Mouse (Mus musculus) E14TG2a.4 (cell line): ENCODE results near the gene Otogl.

Source experiments
- H3K27me3 ChIP-seq: 2 replicates; pipeline ENCODE4 v1.6.1; 2014; ENCODE audit warnings: low read length, control low read depth; ENCODE audit not compliant: insufficient read depth
- H3K36me3 ChIP-seq: 2 replicates; pipeline ENCODE4 v1.6.1; 2014; ENCODE audit warnings: low read length, control low read depth; ENCODE audit not compliant: insufficient read depth
- H3K4me1 ChIP-seq: replicated peaks from 2 replicates; pipeline ENCODE4 v1.6.1; 2014; ENCODE audit warnings: low read depth, low read length, control low read depth
- H3K4me3 ChIP-seq: replicated peaks from 2 replicates; pipeline ENCODE4 v1.5.1; 2014; ENCODE audit warnings: mild to moderate bottlenecking, low read length
- H3K9me3 ChIP-seq: 2 replicates; pipeline ENCODE4 v1.6.1; 2014; ENCODE audit warnings: low read length, control low read depth
- CTCF ChIP-seq: conservative IDR thresholded peaks from 2 replicates; pipeline ENCODE4 v1.5.1; 2014; ENCODE audit warnings: low read length
- NANOG ChIP-seq: IDR thresholded peaks from 2 replicates; pipeline ENCODE4 v1.6.1; 2014; ENCODE audit warnings: borderline replicate concordance, low read length, mixed read lengths
- POU5F1 ChIP-seq: IDR thresholded peaks from 2 replicates; pipeline ENCODE4 v1.6.1; 2014; ENCODE audit warnings: low read length, borderline replicate concordance

The Otogl gene

GRCm38 (mm10) chr10:107734327-107734726 lies 177.6 kb downstream of the Otogl start:
- TF ChIP-seq NANOG (no peak), CTCF (no peak), POU5F1 (no peak)
- H3K36me3 ChIP-seq: no peaks in the 10 kb centered on the region
- H3K9me3 ChIP-seq: no peaks in the 10 kb centered on the region
- H3K4me1 ChIP-seq: no peaks in the 10 kb centered on the region
- no peak overlapping the region for H3K4me3 ChIP-seq
- no peaks in the 10 kb centered on the region for H3K27me3 ChIP-seq

DNA sequence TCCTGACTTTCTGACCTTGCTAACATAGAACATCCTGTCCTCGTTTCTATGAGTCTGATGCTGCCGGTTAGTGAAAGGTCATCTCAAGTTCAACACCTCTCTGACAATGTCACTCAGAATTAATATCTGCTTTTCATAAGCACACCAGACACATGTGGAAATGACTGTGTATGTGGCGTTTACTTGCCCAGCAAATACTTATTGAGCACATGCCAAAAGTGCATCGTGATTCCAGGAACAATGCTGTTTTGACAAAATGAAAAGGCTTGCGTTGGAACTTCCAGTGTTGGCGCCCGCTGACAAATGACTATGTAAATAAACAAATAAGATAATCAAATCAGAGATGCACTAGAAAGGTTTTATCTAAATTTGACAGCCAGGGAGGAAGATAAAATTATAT lies 186.3 kb downstream of the Otogl start:
- Histone ChIP-seq H3K36me3 (no peaks in the 10 kb centered on the region), H3K9me3 (no peaks in the 10 kb centered on the region), H3K4me3 (no peak overlapping the region), H3K27me3 (no peaks in the 10 kb centered on the region), H3K4me1 (no peaks in the 10 kb centered on the region)
- no peak for TF ChIP-seq POU5F1
- no peak for TF ChIP-seq CTCF
- no peak for TF ChIP-seq NANOG

DNA sequence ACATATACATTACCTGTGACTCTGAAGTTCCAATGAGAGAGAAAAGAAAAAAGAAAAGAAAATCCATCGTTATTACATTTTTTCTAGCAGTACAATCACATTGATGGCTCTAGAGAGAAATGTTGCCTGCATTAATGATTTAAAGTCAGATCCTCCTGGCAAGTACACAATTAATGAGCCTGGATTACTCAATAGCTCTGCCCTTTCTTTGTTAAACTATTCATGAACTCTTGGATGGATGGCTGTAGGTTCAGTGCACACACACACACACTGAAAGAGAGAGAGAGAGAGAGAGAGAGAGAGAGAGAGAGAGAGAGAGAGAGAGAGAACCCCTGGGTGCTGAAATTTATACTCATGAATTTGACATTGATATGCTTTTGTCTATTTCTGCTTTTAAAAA lies 192.1 kb downstream of the Otogl start, which contains the start of gene Ptprq:
Gene Ptprq (minus strand): TSS at position 246 of the 400 bp plus-strand sequence.
- no peaks in the 10 kb centered on the region for H3K4me1 ChIP-seq
- no peaks in the 10 kb centered on the region for H3K9me3 ChIP-seq
- no peaks in the 10 kb centered on the region for H3K27me3 ChIP-seq
- no peak within 1 kb of the TSS for H3K4me3 ChIP-seq
- no peaks in the 10 kb centered on the region for H3K36me3 ChIP-seq
- TF ChIP-seq NANOG: no peak
- TF ChIP-seq POU5F1: no peak
- TF ChIP-seq CTCF: no peak
